Mouse (Mus musculus) liver, postnatal 0 days (tissue): Measurements from ENCODE around the gene Eif5a2. TPM values are rescaled to one million over a fixed set of nuclear protein-coding genes. Genes with fewer than 3 reads are reported as not detected.

Experiments
- ATAC-seq: fragments of 200-750 bp; cut with Nextera tagmentation; 2 replicates; pipeline ENCODE4 v1.8.0; 2017; ENCODE audit warnings: mild to moderate bottlenecking, moderate library complexity
- DNase-seq: peaks from one replicate; pipeline ENCODE4 v3.0.0-alpha.2; 2016
- H3K27ac ChIP-seq: fragments of 300-500 bp; sonication (generic); 2 replicates; pipeline ENCODE4 v1.5.1; 2014; ENCODE audit warnings: antibody characterized with exemption, moderate library complexity, mild to moderate bottlenecking, low read depth
- H3K27me3 ChIP-seq: fragments of 300-500 bp; sonication (generic); 2 replicates; pipeline ENCODE4 v1.6.1; 2014; ENCODE audit warnings: low read length, control low read depth, mixed read lengths; ENCODE audit not compliant: insufficient read depth
- H3K36me3 ChIP-seq: fragments of 300-500 bp; sonication (generic); replicated peaks from 2 replicates; pipeline ENCODE4 v1.6.1; 2014; ENCODE audit warnings: mild to moderate bottlenecking, control low read depth, low read length, moderate library complexity, mixed read lengths; ENCODE audit not compliant: insufficient read depth
- H3K4me1 ChIP-seq: fragments of 300-500 bp; sonication (generic); 2 replicates; pipeline ENCODE4 v1.6.1; 2014; ENCODE audit warnings: antibody characterized with exemption, mild to moderate bottlenecking, control low read depth; ENCODE audit not compliant: insufficient read depth
- H3K4me2 ChIP-seq: fragments of 300-500 bp; sonication (generic); 2 replicates; pipeline ENCODE4 v1.6.1; 2014; ENCODE audit warnings: low read depth, mild to moderate bottlenecking, low read length, moderate library complexity, mixed read lengths
- H3K4me3 ChIP-seq: fragments of 300-500 bp; sonication (generic); 2 replicates; pipeline ENCODE4 v1.5.1; 2014; ENCODE audit warnings: low read depth, low read length
- H3K9ac ChIP-seq: fragments of 300-500 bp; sonication (generic); replicated peaks from 2 replicates; pipeline ENCODE4 v1.6.1; 2014; ENCODE audit warnings: mild to moderate bottlenecking, moderate library complexity
- H3K9me3 ChIP-seq: fragments of 300-500 bp; sonication (generic); 2 replicates; pipeline ENCODE4 v1.6.1; 2016; ENCODE audit warnings: mild to moderate bottlenecking, control low read depth, low read length, mixed read lengths
- CTCF ChIP-seq: sonication (generic); IDR thresholded peaks from 2 replicates; pipeline ENCODE4 v1.5.1; 2016; ENCODE audit warnings: antibody characterized with exemption, low read depth
- EP300 ChIP-seq: IDR thresholded peaks from 2 replicates; pipeline ENCODE4 v1.6.1; 2016; ENCODE audit warnings: antibody characterized with exemption, low read depth, mild to moderate bottlenecking
- WGBS: fragments of 180-500 bp; shearing (Covaris S2); extraction: QIAGEN DNeasy Blood & Tissue Kit; methylation state at CpG from one replicate; pipeline ENCODE4 v1.1.7; 2014; ENCODE audit not compliant: insufficient replicate concordance; 5-methylcytosine and 5-hydroxymethylcytosine counted together
- polyA plus RNA-seq: library from polyadenylated mRNA; unstranded; fragments of >200 nt; fragmentation: Nextera tagmentation; extraction: Ambion mirVana; gene quantifications from 2 replicates; pipeline ENCODE4 v1.2.1, GENCODE M21; 2015

The Eif5a2 gene
- polyA plus RNA-seq, 1 experiment from 2014 or later: 1.4 TPM

GRCm38 (mm10) chr3:28794835-28795234 lies 13.8 kb downstream of the Eif5a2 start:
- H3K4me3 ChIP-seq: no peak overlapping the region
- ATAC-seq: no peak
- no peak overlapping the region for H3K27ac ChIP-seq
- no peaks in the 10 kb centered on the region for H3K27me3 ChIP-seq
- WGBS: 61% methylated on average over 7 of the region's 7 CpGs
- no peak for DNase-seq
- no peaks in the 10 kb centered on the region for H3K9me3 ChIP-seq
- H3K4me2 ChIP-seq: no peak overlapping the region
- no peaks in the 10 kb centered on the region for H3K36me3 ChIP-seq
- H3K4me1 ChIP-seq: no peaks in the 10 kb centered on the region
- H3K9ac ChIP-seq: no peak overlapping the region
- TF ChIP-seq CTCF (no peak), EP300 (no peak)

GRCm38 (mm10) chr3:28805301-28806097 lies 24.4 kb downstream of the Eif5a2 start, which contains the start of gene Rpl22l1:
Rpl22l1 (plus strand) TSS chr3:28805436.
- DNase-seq: peak; percentile 99
- Histone ChIP-seq H3K9ac (peak within 1 kb of the TSS; percentile 97), H3K36me3 (peaks cover 15% of the 10 kb centered on the region), H3K4me2 (peak within 1 kb of the TSS; percentile 77), H3K4me1 (peaks cover 12% of the 10 kb centered on the region), H3K9me3 (no peaks in the 10 kb centered on the region), H3K4me3 (peak within 1 kb of the TSS; percentile 100), H3K27ac (peak within 1 kb of the TSS; percentile 90), H3K27me3 (no peaks in the 10 kb centered on the region)
- ATAC-seq: peak; percentile 99
- under 1% methylated on average over 67 of the region's 72 CpGs for WGBS
- TF ChIP-seq CTCF (0 out of 2 replicates have a peak, but pooled peaks have one; percentile 4), EP300 (peak; percentile 22; the same call in 1 of the 2 replicates)

- Histone ChIP-seq H3K4me2 (no peak overlapping the region), H3K9me3 (no peaks in the 10 kb centered on the region), H3K27ac (no peak overlapping the region), H3K4me1 (peaks cover 12% of the 10 kb centered on the region), H3K4me3 (no peak overlapping the region), H3K9ac (no peak overlapping the region), H3K27me3 (no peaks in the 10 kb centered on the region), H3K36me3 (peaks cover 15% of the 10 kb centered on the region)
- no peak for TF ChIP-seq CTCF
- no peak for TF ChIP-seq EP300
- no peak for ATAC-seq
- 82% methylated on average over 4 of the region's 4 CpGs for whole genome bisulfite sequencing
- no peak for DNase-seq
Measured at GRCm38 (mm10) chr3:28808039-28808643, 27.1 kb downstream of the Eif5a2 start.

GRCm38 (mm10) chr3:28811441-28811840 lies 30.4 kb downstream of the Eif5a2 start:
- ATAC-seq: no peak
- Histone ChIP-seq H3K4me3 (no peak overlapping the region), H3K9me3 (no peaks in the 10 kb centered on the region), H3K27me3 (no peaks in the 10 kb centered on the region), H3K36me3 (peaks cover 15% of the 10 kb centered on the region), H3K9ac (no peak overlapping the region), H3K27ac (no peak overlapping the region), H3K4me2 (no peak overlapping the region), H3K4me1 (0 out of 2 replicates have a peak, but pooled peaks cover 2% of the 10 kb centered on the region)
- DNase-seq: no peak
- TF ChIP-seq EP300: no peak
- no peak for TF ChIP-seq CTCF
- WGBS: 72% methylated on average over 4 of the region's 4 CpGs

GRCm38 (mm10) chr3:28814361-28814760 lies 33.3 kb downstream of the Eif5a2 start:
- Histone ChIP-seq H3K4me1 (no peaks in the 10 kb centered on the region), H3K4me2 (no peak overlapping the region), H3K27ac (no peak overlapping the region), H3K4me3 (no peak overlapping the region), H3K36me3 (no peaks in the 10 kb centered on the region), H3K9me3 (no peaks in the 10 kb centered on the region), H3K27me3 (no peaks in the 10 kb centered on the region), H3K9ac (no peak overlapping the region)
- no peak for DNase-seq
- no peak for TF ChIP-seq EP300
- peak; percentile 81 for TF ChIP-seq CTCF
- WGBS: 5% methylated on average over 4 of the region's 4 CpGs
- no peak for ATAC-seq

- H3K27ac ChIP-seq: no peak overlapping the region
- ATAC-seq: no peak
- no peak overlapping the region for H3K9ac ChIP-seq
- no peaks in the 10 kb centered on the region for H3K4me1 ChIP-seq
- no peaks in the 10 kb centered on the region for H3K27me3 ChIP-seq
- no peaks in the 10 kb centered on the region for H3K36me3 ChIP-seq
- DNase-seq: no peak
- H3K4me3 ChIP-seq: no peak overlapping the region
- TF ChIP-seq EP300: no peak
- no peak for TF ChIP-seq CTCF
- WGBS: 66% methylated on average over 4 of the region's 4 CpGs
- H3K9me3 ChIP-seq: no peaks in the 10 kb centered on the region
- H3K4me2 ChIP-seq: no peak overlapping the region
Measured at GRCm38 (mm10) chr3:28816010-28816540, 35.0 kb downstream of the Eif5a2 start.
